Mouse (Mus musculus) lung, postnatal 0 days (tissue): ENCODE measurements around the gene Atp23. TPM values are rescaled to one million over a fixed set of nuclear protein-coding genes. Genes with fewer than 3 reads are reported as not detected.
"Not testable (repeated sequence)": the region's sequence is repeated elsewhere in the genome, so short reads cannot be mapped to it uniquely, and the experiment has no call there.

Experiments
- ATAC-seq: fragments of 200-750 bp; cut with Nextera tagmentation; 2 replicates; pipeline ENCODE4 v1.8.0; 2017; ENCODE audit warnings: moderate library complexity
- DNase-seq: peaks from one replicate; pipeline ENCODE4 v3.0.0-alpha.2; 2016; ENCODE audit warnings: low spot score
- H3K27ac ChIP-seq: fragments of 300-500 bp; sonication (generic); 2 replicates; pipeline ENCODE4 v1.5.1; 2014; ENCODE audit warnings: antibody characterized with exemption, mild to moderate bottlenecking, low read length, mixed read lengths
- H3K27me3 ChIP-seq: fragments of 300-500 bp; sonication (generic); replicated peaks from 2 replicates; pipeline ENCODE4 v1.6.1; 2014; ENCODE audit warnings: low read length, mixed read lengths; ENCODE audit not compliant: insufficient read depth
- H3K36me3 ChIP-seq: fragments of 300-500 bp; sonication (generic); 2 replicates; pipeline ENCODE4 v1.6.1; 2014; ENCODE audit warnings: low read length, mixed read lengths; ENCODE audit not compliant: insufficient read depth
- H3K4me1 ChIP-seq: fragments of 300-500 bp; sonication (generic); 2 replicates; pipeline ENCODE4 v1.6.1; 2014; ENCODE audit warnings: antibody characterized with exemption, low read depth, low read length, mixed read lengths; ENCODE audit not compliant: insufficient read depth
- H3K4me2 ChIP-seq: fragments of 300-500 bp; sonication (generic); replicated peaks from 2 replicates; pipeline ENCODE4 v1.6.1; 2014; ENCODE audit warnings: low read depth, mild to moderate bottlenecking, low read length, moderate library complexity, mixed read lengths
- H3K4me3 ChIP-seq: fragments of 300-500 bp; sonication (generic); 2 replicates; pipeline ENCODE4 v1.5.1; 2014; ENCODE audit warnings: low read depth, low read length
- H3K9ac ChIP-seq: fragments of 300-500 bp; sonication (generic); replicated peaks from 2 replicates; pipeline ENCODE4 v1.6.1; 2014; ENCODE audit warnings: low read depth, mild to moderate bottlenecking
- H3K9me3 ChIP-seq: fragments of 300-500 bp; sonication (generic); 2 replicates; pipeline ENCODE4 v1.6.1; 2016; ENCODE audit warnings: low read length, mixed read lengths
- CTCF ChIP-seq: IDR thresholded peaks from 2 replicates; pipeline ENCODE4 v1.5.1; 2016; ENCODE audit warnings: antibody characterized with exemption, mild to moderate bottlenecking
- EP300 ChIP-seq: IDR thresholded peaks from 2 replicates; pipeline ENCODE4 v1.6.1; 2016; ENCODE audit warnings: antibody characterized with exemption, mild to moderate bottlenecking, control low read depth
- WGBS: fragments of 180-500 bp; shearing (Covaris S2); extraction: QIAGEN DNeasy Blood & Tissue Kit; methylation state at CpG from one replicate; pipeline ENCODE4 v1.1.7; 2014; 5-methylcytosine and 5-hydroxymethylcytosine counted together
- polyA plus RNA-seq: library from polyadenylated mRNA; unstranded; fragments of >200 nt; fragmentation: Nextera tagmentation; extraction: Ambion mirVana; gene quantifications from 2 replicates; pipeline ENCODE4 v1.2.1, GENCODE M21; 2015

Atp23 gene
- polyA plus RNA-seq, 1 experiment from 2014 or later: 7.4 TPM

GRCm38 (mm10) chr10:126840266-126840665 is 60.9 kb downstream of the Atp23 start:
- no peak for DNase-seq
- Histone ChIP-seq H3K4me3 (no peak overlapping the region), H3K9me3 (no peaks in the 10 kb centered on the region), H3K36me3 (no peaks in the 10 kb centered on the region), H3K4me2 (no peak overlapping the region), H3K9ac (no peak overlapping the region), H3K4me1 (no peaks in the 10 kb centered on the region), H3K27ac (no peak overlapping the region), H3K27me3 (no peaks in the 10 kb centered on the region)
- TF ChIP-seq EP300 (no peak), CTCF (peak; percentile 39)
- ATAC-seq: no peak

DNA sequence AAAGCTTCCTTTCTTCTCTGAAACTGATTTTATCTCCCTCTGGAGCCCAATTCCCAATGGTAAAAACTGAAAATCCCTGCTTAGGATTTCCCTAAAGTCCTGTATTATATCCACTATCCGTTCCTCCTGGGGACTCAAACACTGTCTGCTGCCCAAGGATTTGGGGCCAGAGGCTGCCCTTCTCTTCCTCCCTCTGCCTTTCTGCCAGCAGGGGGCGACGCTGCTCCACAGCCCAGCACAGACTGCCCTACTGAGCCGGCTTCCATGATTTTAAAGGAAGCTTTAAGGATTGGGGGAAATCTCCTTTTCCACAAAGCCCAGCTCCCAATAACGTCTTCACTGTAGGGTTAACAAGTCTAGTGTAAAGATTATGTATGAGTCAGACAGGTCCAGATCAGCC is 68.1 kb downstream of the Atp23 start:
- DNase-seq (no peak), ATAC-seq (no peak)
- no peak overlapping the region for H3K4me3 ChIP-seq
- H3K27ac ChIP-seq: no peak overlapping the region
- H3K9ac ChIP-seq: no peak overlapping the region
- no peak overlapping the region for H3K4me2 ChIP-seq
- H3K27me3 ChIP-seq: no peaks in the 10 kb centered on the region
- no peaks in the 10 kb centered on the region for H3K9me3 ChIP-seq
- H3K36me3 ChIP-seq: no peaks in the 10 kb centered on the region
- no peaks in the 10 kb centered on the region for H3K4me1 ChIP-seq
- peak; percentile 67 for TF ChIP-seq CTCF
- TF ChIP-seq EP300: no peak
- WGBS: 39% methylated on average over 5 of the region's 5 CpGs

GRCm38 (mm10) chr10:126831329-126831728 is 69.8 kb downstream of the Atp23 start:
- DNase-seq (no peak), ATAC-seq (no peak)
- Histone ChIP-seq H3K4me3 (no peak overlapping the region), H3K27ac (no peak overlapping the region), H3K4me1 (no peaks in the 10 kb centered on the region), H3K9ac (no peak overlapping the region), H3K9me3 (no peaks in the 10 kb centered on the region), H3K36me3 (no peaks in the 10 kb centered on the region), H3K4me2 (no peak overlapping the region), H3K27me3 (no peaks in the 10 kb centered on the region)
- no peak for TF ChIP-seq CTCF
- no peak for TF ChIP-seq EP300
- 61% methylated on average over 5 of the region's 5 CpGs for WGBS

DNA sequence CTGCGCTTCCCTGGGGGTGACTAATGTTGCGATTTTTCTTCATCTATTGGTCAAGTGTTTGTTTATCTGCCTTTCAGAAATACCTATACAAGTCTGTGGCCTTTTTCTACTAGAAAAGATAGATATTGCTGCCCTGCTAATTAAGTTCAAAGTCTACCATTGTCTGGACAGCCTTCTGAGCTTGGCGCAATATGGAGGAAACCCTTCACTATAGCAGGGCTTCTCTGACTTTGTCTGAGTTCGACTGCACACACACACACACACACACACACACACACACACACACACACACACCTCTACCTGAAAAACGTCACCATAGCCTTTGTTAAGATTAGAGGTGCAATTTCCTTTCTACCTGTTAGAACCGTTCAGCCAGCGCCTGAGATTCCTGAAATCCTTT is 72.5 kb downstream of the Atp23 start:
- Histone ChIP-seq H3K4me1 (no peaks in the 10 kb centered on the region), H3K9me3 (no peaks in the 10 kb centered on the region), H3K4me3 (no peak overlapping the region), H3K27me3 (no peaks in the 10 kb centered on the region), H3K4me2 (no peak overlapping the region), H3K27ac (no peak overlapping the region), H3K36me3 (no peaks in the 10 kb centered on the region), H3K9ac (no peak overlapping the region)
- WGBS: 59% methylated on average over 7 of the region's 7 CpGs
- no peak for DNase-seq
- TF ChIP-seq CTCF (no peak), EP300 (no peak)
- no peak for ATAC-seq

DNA sequence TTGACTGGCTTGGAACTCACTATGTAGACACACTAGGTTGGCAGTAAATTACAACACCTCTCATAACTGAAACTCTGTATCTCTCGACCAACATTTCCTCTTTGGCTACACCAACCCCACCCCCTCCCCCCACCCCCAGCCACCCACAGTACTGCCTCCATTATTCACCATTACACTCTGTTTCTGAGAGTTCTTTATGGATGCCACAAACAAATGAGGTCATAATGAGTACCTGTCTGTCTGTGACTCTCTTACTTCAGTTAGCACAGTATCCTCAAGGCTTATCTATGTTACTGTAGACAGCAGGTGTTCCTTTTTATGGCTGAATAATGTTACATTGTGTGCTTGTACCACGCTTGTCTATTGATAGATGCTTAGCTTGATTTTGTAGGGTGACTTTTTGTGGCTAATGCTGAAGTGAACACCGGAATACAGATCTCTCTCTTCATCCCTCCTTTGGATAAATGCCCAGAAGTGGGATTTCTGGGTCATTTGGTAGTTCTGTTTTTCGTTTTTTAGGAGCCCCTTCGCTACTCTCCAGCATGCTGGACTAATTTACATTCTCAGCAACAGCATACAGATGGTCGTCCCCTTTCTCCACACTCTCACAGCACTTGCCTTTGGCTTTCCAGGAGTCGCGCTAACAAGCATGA is 73.1 kb downstream of the Atp23 start:
- Histone ChIP-seq H3K27ac (no peak overlapping the region), H3K9me3 (no peaks in the 10 kb centered on the region), H3K27me3 (no peaks in the 10 kb centered on the region), H3K4me2 (no peak overlapping the region), H3K36me3 (no peaks in the 10 kb centered on the region), H3K4me1 (no peaks in the 10 kb centered on the region), H3K9ac (no peak overlapping the region), H3K4me3 (no peak overlapping the region)
- WGBS: 62% methylated on average over 8 of the region's 8 CpGs
- ATAC-seq (no peak), DNase-seq (no peak)
- TF ChIP-seq EP300 (no peak), CTCF (no peak)

- no peak overlapping the region for H3K4me3 ChIP-seq
- ATAC-seq: no peak
- no peak overlapping the region for H3K4me2 ChIP-seq
- no peak for DNase-seq
- no peak overlapping the region for H3K9ac ChIP-seq
- no peaks in the 10 kb centered on the region for H3K36me3 ChIP-seq
- 92% methylated on average over 6 of the region's 6 CpGs for WGBS
- no peak overlapping the region for H3K27ac ChIP-seq
- no peaks in the 10 kb centered on the region for H3K4me1 ChIP-seq
- TF ChIP-seq EP300 (no peak), CTCF (no peak)
- H3K27me3 ChIP-seq: no peaks in the 10 kb centered on the region
- H3K9me3 ChIP-seq: no peaks in the 10 kb centered on the region
Measured at GRCm38 (mm10) chr10:126826982-126827381, 74.2 kb downstream of the Atp23 start.

- not testable (repeated sequence) for H3K4me2 ChIP-seq, ATAC-seq, DNase-seq, H3K9ac ChIP-seq, H3K4me3 ChIP-seq, H3K4me1 ChIP-seq, H3K9me3 ChIP-seq, H3K27me3 ChIP-seq, H3K27ac ChIP-seq, H3K36me3 ChIP-seq
- 84% methylated on average over 8 of the region's 8 CpGs for WGBS
Measured at GRCm38 (mm10) chr10:126826216-126826615, 74.9 kb downstream of the Atp23 start.
